Comparison of ENCODE assay signal across 21 mouse cellular contexts in genomic region chr17:29693571-29693970, GRCm38 (mm10). TPM values are rescaled to one million over a fixed set of nuclear protein-coding genes. Genes with fewer than 3 reads are reported as not detected.
DNase-seq lines count a peak whose midpoint lies in the region; ATAC-seq and TF ChIP-seq lines count a peak whose summit lies in the region.
"Had no signal": no experiment of that assay in that cellular context is flagged by ENCODE, and none has a peak within 500 bp of the region (broad histone marks: within the 10 kb centered on the region; RNA-seq: fewer than 3 reads in every experiment).

No protein-coding gene starts in this region.

- TF ChIP-seq EP300 in MEL (IDR thresholded peaks at IDR 0.05; ENCODE audit: low read depth in 1 of 2, low read length in 2 of 2) = no peak

- no peaks in the 10 kb centered on the region for H3K79me2 ChIP-seq in MEL (ENCODE audit: control insufficient read depth, insufficient read depth, low read length, poor library complexity)

- H3K27ac ChIP-seq in MEL (ENCODE audit: control insufficient read depth, low read depth, low read length) = peak overlapping the region; percentile 96
- no peak overlapping the region for H3K27ac ChIP-seq in midbrain, embryonic 16.5 days (ENCODE audit: low read length)
- H3K27ac ChIP-seq: embryonic facial prominence, embryonic 10.5 days; heart, embryonic 10.5 days; hindbrain, embryonic 12.5 days; hindbrain, postnatal 0 days had no signal

- peaks cover 23 to 30% of the 10 kb centered on the region in 2 experiments for H3K4me1 ChIP-seq in MEL (ENCODE audit: control insufficient read depth in 1 of 2, insufficient read depth in 2 of 2, low read length in 2 of 2)
- no peaks in the 10 kb centered on the region for H3K4me1 ChIP-seq in midbrain, embryonic 16.5 days (ENCODE audit: control insufficient read depth, insufficient read depth, low read length)
- H3K4me1 ChIP-seq: embryonic facial prominence, embryonic 10.5 days; hindbrain, embryonic 12.5 days had no signal

- 84% methylated on average over 2 of the region's 2 CpGs for WGBS in midbrain, embryonic 16.5 days

- no peak for TF ChIP-seq RAD21 in MEL (IDR thresholded peaks at IDR 0.05; ENCODE audit: low read depth, low read length)

- no peak overlapping the region for H3K9ac ChIP-seq in MEL (ENCODE audit: control insufficient read depth, low read depth, low read length, poor library complexity, severe bottlenecking)
- no peak overlapping the region for H3K9ac ChIP-seq in midbrain, embryonic 16.5 days (ENCODE audit: low read depth, low read length)
- H3K9ac ChIP-seq: hindbrain, embryonic 12.5 days had no signal

- no peak for DNase-seq in MEL (ENCODE audit: low read depth, low spot score)
- DNase-seq in thymus, postnatal 0 days (ENCODE audit: low spot score) = peak; percentile 86
- peak; percentile 76 to 83 for DNase-seq in thymus, postnatal 36 days
- DNase-seq in adrenal gland, adult 2 months = no peak
- no peak for DNase-seq in lung, postnatal 25 days (ENCODE audit: low spot score)
- no peak for DNase-seq in gastrocnemius, postnatal 4 days (ENCODE audit: low spot score in 2 of 2)
- DNase-seq: adrenal gland, postnatal 25 days; cerebellum, adult 18-20 months; cerebellum, adult 9-11 months; gastrocnemius, postnatal 36 days; heart, adult 18-20 months; heart, postnatal 10 days; heart, postnatal 4 days had no signal

- ATAC-seq in inflammation-experienced regulatory T-cells, adult 6 months = peak; percentile 17
- no peak for ATAC-seq in midbrain, embryonic 16.5 days
- ATAC-seq: activated CD4-positive, CD25-positive, alpha-beta regulatory T cell, adult 4 months; forebrain, embryonic 14.5 days; hindbrain, postnatal 0 days had no signal

- peaks cover 16 to 38% of the 10 kb centered on the region in 2 experiments for H3K36me3 ChIP-seq in MEL (ENCODE audit: control insufficient read depth in 1 of 2, insufficient read depth in 2 of 2, low read length in 2 of 2)
- H3K36me3 ChIP-seq in midbrain, embryonic 16.5 days (ENCODE audit: control insufficient read depth, insufficient read depth, low read length) = peaks cover 27% of the 10 kb centered on the region

- no peak for TF ChIP-seq POLR2A in MEL (IDR thresholded peaks at IDR 0.05; ENCODE audit: control insufficient read depth in 1 of 2, insufficient read depth in 1 of 2, low read depth in 1 of 2, low read length in 2 of 2, poor library complexity in 1 of 2)

- H3K9me3 ChIP-seq in MEL (replicated peaks; ENCODE audit: insufficient read depth, low read length) = no peaks in the 10 kb centered on the region
- H3K9me3 ChIP-seq in midbrain, embryonic 16.5 days (replicated peaks; ENCODE audit: control insufficient read depth, low read length, poor library complexity, severe bottlenecking) = no peaks in the 10 kb centered on the region
- H3K9me3 ChIP-seq: embryonic facial prominence, embryonic 10.5 days; heart, embryonic 10.5 days; hindbrain, embryonic 12.5 days had no signal

- H3K27me3 ChIP-seq in MEL (ENCODE audit: control insufficient read depth in 1 of 2, insufficient read depth in 2 of 2, low read length in 2 of 2) = no peaks in the 10 kb centered on the region
- no peaks in the 10 kb centered on the region for H3K27me3 ChIP-seq in midbrain, embryonic 16.5 days (ENCODE audit: control insufficient read depth, insufficient read depth, low read depth, low read length)
- H3K27me3 ChIP-seq: hindbrain, embryonic 12.5 days had no signal

- no peak overlapping the region for H3K4me2 ChIP-seq in midbrain, embryonic 16.5 days (ENCODE audit: low read length)
- H3K4me2 ChIP-seq: hindbrain, embryonic 12.5 days had no signal

- H3K4me3 ChIP-seq in MEL (ENCODE audit: control insufficient read depth in 1 of 2, insufficient read depth in 1 of 2, low read depth in 2 of 2, low read length in 2 of 2) = no peak overlapping the region
- H3K4me3 ChIP-seq in midbrain, embryonic 16.5 days (ENCODE audit: low read depth, low read length) = no peak overlapping the region
- H3K4me3 ChIP-seq: embryonic facial prominence, embryonic 10.5 days; heart, embryonic 10.5 days; hindbrain, embryonic 12.5 days had no signal

- no peak for TF ChIP-seq CTCF in MEL (IDR thresholded peaks at IDR 0.05 in 2 of 3, conservative IDR thresholded peaks at IDR 0.05 in 1 of 3; ENCODE audit: control insufficient read depth in 1 of 3, insufficient read depth in 1 of 3, low read depth in 2 of 3, low read length in 3 of 3, poor library complexity in 1 of 3, severe bottlenecking in 1 of 3)

TF ChIP-seq in MEL, 35 proteins besides CTCF, POLR2A, EP300 and RAD21:
- TF ChIP-seq E2F4 (IDR thresholded peaks at IDR 0.05; ENCODE audit: borderline replicate concordance, low read depth, low read length) = no peak
- TF ChIP-seq SIN3A (IDR thresholded peaks at IDR 0.05; ENCODE audit: low read length) = no peak
- TF ChIP-seq CHD2 (IDR thresholded peaks at IDR 0.05; ENCODE audit: low read length) = no peak
- no peak for TF ChIP-seq HCFC1 (IDR thresholded peaks at IDR 0.05; ENCODE audit: low read depth, low read length)
- no peak for TF ChIP-seq MYB (IDR thresholded peaks at IDR 0.05; ENCODE audit: low read depth, low read length)
- no peak for TF ChIP-seq ELF1 (IDR thresholded peaks at IDR 0.05; ENCODE audit: low read depth, low read length)
- no peak for TF ChIP-seq USF2 (IDR thresholded peaks at IDR 0.05; ENCODE audit: borderline replicate concordance in 1 of 2, insufficient read depth in 1 of 2, low read depth in 1 of 2, low read length in 2 of 2)
- TF ChIP-seq GABPA (IDR thresholded peaks at IDR 0.05; ENCODE audit: low read depth, low read length) = no peak
- no peak for TF ChIP-seq TBP (IDR thresholded peaks at IDR 0.05; ENCODE audit: low read depth, low read length)
- no peak for TF ChIP-seq ZC3H11A (IDR thresholded peaks at IDR 0.05; ENCODE audit: low read depth, low read length)
- TF ChIP-seq POLR2AphosphoS5 (IDR thresholded peaks at IDR 0.05; ENCODE audit: borderline replicate concordance, low read depth, low read length) = no peak
- no peak for TF ChIP-seq TCF12 (IDR thresholded peaks at IDR 0.05; ENCODE audit: low read depth, low read length)
- no peak for TF ChIP-seq ZNF384 (IDR thresholded peaks at IDR 0.05; ENCODE audit: low read depth, low read length)
- no peak for TF ChIP-seq ZKSCAN1 (IDR thresholded peaks at IDR 0.05; ENCODE audit: low read depth, low read length)
- no peak for TF ChIP-seq NRF1 (IDR thresholded peaks at IDR 0.05; ENCODE audit: insufficient read depth, low read depth, low read length, poor library complexity, severe bottlenecking)

RNA-seq across cellular contexts. Expression of gene Ccdc167, which starts 23.3 kb away (rescaled TPM):
- 12.2 and 13.4 TPM in 2 replicates for total RNA-seq in MEL (2012; rRNA removed)
- 10 to 100 TPM in 1 of 2 experiments, not detected in 1; 12.1 TPM for polyA plus RNA-seq in MEL (2012; ENCODE audit: insufficient read depth in 1 of 2, insufficient read length in 2 of 2, low read depth in 1 of 2, low replicate concordance in 2 of 2, missing spikeins in 1 of 2)
- polyA plus RNA-seq in inflammation-experienced regulatory T-cells, adult 6 months (2017; shearing (Covaris generic)) = 10 to 100 TPM in 1 of 3 experiments, 1 to 10 TPM in 2; 5.5 to 12.3 (median 8.5) TPM
- 9.2 and 10.8 TPM in 2 replicates for polyA plus RNA-seq in thymus, postnatal 0 days (2015; fragmentation: Nextera tagmentation; extraction: Ambion mirVana)
- 10 to 100 TPM in 1 of 2 experiments, 1 to 10 TPM in 1; 7.5 to 10.4 TPM for total RNA-seq in adrenal gland, adult 2 months (2021)
- 3.5 and 4.4 TPM in 2 replicates for polyA plus RNA-seq in adrenal gland, adult 2 months (2012; rRNA removed)
- 9.9 and 10.9 TPM in 2 replicates for polyA plus RNA-seq in midbrain, embryonic 16.5 days (2015; fragmentation: Nextera tagmentation; extraction: Ambion mirVana)
- 10 to 100 TPM; 12.2 to 12.5 TPM for total RNA-seq in gastrocnemius, postnatal 4 days (2021)

RNA-seq across cellular contexts. Expression of gene Cmtr1, which starts 33.2 kb away (rescaled TPM):
- total RNA-seq in MEL (2012; rRNA removed) = 77.9 and 82.2 TPM in 2 replicates
- polyA plus RNA-seq in MEL (2012; ENCODE audit: insufficient read depth in 1 of 2, insufficient read length in 2 of 2, low read depth in 1 of 2, low replicate concordance in 2 of 2, missing spikeins in 1 of 2) = 10 to 100 TPM; 47.3 to 99.6 TPM
- 100 to 1,000 TPM in 1 of 3 experiments, 10 to 100 TPM in 2; 83.4 to 107 (median 98.4) TPM for polyA plus RNA-seq in inflammation-experienced regulatory T-cells, adult 6 months (2017; shearing (Covaris generic))
- polyA plus RNA-seq in thymus, postnatal 0 days (2015; fragmentation: Nextera tagmentation; extraction: Ambion mirVana) = 131 and 136 TPM in 2 replicates
- 10 to 100 TPM; 82.5 to 89.1 TPM for total RNA-seq in adrenal gland, adult 2 months (2021)
- 18.5 and 24.8 TPM in 2 replicates for polyA plus RNA-seq in adrenal gland, adult 2 months (2012; rRNA removed)
- polyA plus RNA-seq in midbrain, embryonic 16.5 days (2015; fragmentation: Nextera tagmentation; extraction: Ambion mirVana) = 122 and 127 TPM in 2 replicates
- 10 to 100 TPM; 52.0 to 56.4 TPM for total RNA-seq in gastrocnemius, postnatal 4 days (2021)

Comparison
In these comparisons a context has a peak if more than half of its experiments do, and no peak if none do; other contexts are left out.
1. DNase-seq: peak in thymus, postnatal 0 days (single experiment) and thymus, postnatal 36 days (2 of 2); none in MEL (single experiment), adrenal gland, adult 2 months (single experiment), lung, postnatal 25 days (single experiment) and gastrocnemius, postnatal 4 days (0 of 2).